Mouse (Mus musculus) heart, postnatal 0 days (tissue): Measurements from ENCODE around the gene Tmed6.

Experiments
- CTCF ChIP-seq: IDR thresholded peaks from 2 replicates; pipeline ENCODE4 v1.5.1; 2016; ENCODE audit warnings: antibody characterized with exemption, control low read depth, low read depth
- EP300 ChIP-seq: IDR thresholded peaks from 2 replicates; pipeline ENCODE4 v1.6.1; 2016; ENCODE audit warnings: antibody characterized with exemption, low read depth

GRCm38 (mm10) chr8:107040632-107041031 lies 24.8 kb downstream of the Tmed6 start:
- TF ChIP-seq CTCF = no peak
- TF ChIP-seq EP300 = no peak
